Mouse (Mus musculus) CD8-positive naive resting alpha-beta T cell, adult 2 months (primary cell): ENCODE results near the gene Atg101.

Experiments
- DNase-seq, 2 experiments: peaks; one replicate each; pipeline ENCODE4 v3.0.0; 2022; ENCODE audit warnings: low read depth in 2 of 2, low spot score in 2 of 2

Atg101 gene

GRCm38 (mm10) chr15:101283183-101283910 lies 725 bp upstream of the Atg101 start:
- DNase-seq, result peak; percentile 39 to 63

GRCm38 (mm10) chr15:101286129-101286770 lies 2.2 kb downstream of the Atg101 start:
- DNase-seq, result no peak

- no peak for DNase-seq
These were observed 3.3 kb downstream of the Atg101 start for GRCm38 (mm10) chr15:101287361-101287760.

GRCm38 (mm10) chr15:101290354-101290753 lies 6.3 kb downstream of the Atg101 start:
- no peak for DNase-seq

- no peak for DNase-seq
These were observed 7.9 kb downstream of the Atg101 start for GRCm38 (mm10) chr15:101292012-101292411.

- no peak for DNase-seq
These were observed 9.1 kb downstream of the Atg101 start, which contains the start of gene 6030408B16Rik for GRCm38 (mm10) chr15:101293025-101293621. Gene 6030408B16Rik (plus strand): TSS chr15:101293212.

- DNase-seq, result no peak
These were observed 10.2 kb downstream of the Atg101 start for GRCm38 (mm10) chr15:101294028-101294894.

GRCm38 (mm10) chr15:101295106-101295505 lies 11.0 kb downstream of the Atg101 start:
- DNase-seq, result no peak

- no peak for DNase-seq
These were observed 11.5 kb downstream of the Atg101 start for GRCm38 (mm10) chr15:101295616-101296015.

- no peak for DNase-seq
These were observed 12.0 kb downstream of the Atg101 start for GRCm38 (mm10) chr15:101296091-101296490.

GRCm38 (mm10) chr15:101297988-101298387 lies 13.9 kb downstream of the Atg101 start:
- no peak for DNase-seq

- no peak for DNase-seq
These were observed 14.5 kb downstream of the Atg101 start for GRCm38 (mm10) chr15:101298550-101298949.

GRCm38 (mm10) chr15:101299480-101299960 lies 15.4 kb downstream of the Atg101 start:
- no peak for DNase-seq

- no peak for DNase-seq
These were observed 16.1 kb downstream of the Atg101 start for GRCm38 (mm10) chr15:101300128-101300527.

- no peak for DNase-seq
These were observed 18.1 kb downstream of the Atg101 start for GRCm38 (mm10) chr15:101302201-101302600.

- DNase-seq, result no peak
These were observed 19.8 kb downstream of the Atg101 start for GRCm38 (mm10) chr15:101303830-101304229.

- no peak for DNase-seq
These were observed 22.4 kb downstream of the Atg101 start for GRCm38 (mm10) chr15:101306459-101306858.

GRCm38 (mm10) chr15:101308440-101309348 lies 24.6 kb downstream of the Atg101 start:
- no peak for DNase-seq

- DNase-seq, result no peak
These were observed 25.4 kb downstream of the Atg101 start for GRCm38 (mm10) chr15:101309493-101309892.
